Mouse (Mus musculus): Measurements from ENCODE around the gene Ptpn11.

DNA sequence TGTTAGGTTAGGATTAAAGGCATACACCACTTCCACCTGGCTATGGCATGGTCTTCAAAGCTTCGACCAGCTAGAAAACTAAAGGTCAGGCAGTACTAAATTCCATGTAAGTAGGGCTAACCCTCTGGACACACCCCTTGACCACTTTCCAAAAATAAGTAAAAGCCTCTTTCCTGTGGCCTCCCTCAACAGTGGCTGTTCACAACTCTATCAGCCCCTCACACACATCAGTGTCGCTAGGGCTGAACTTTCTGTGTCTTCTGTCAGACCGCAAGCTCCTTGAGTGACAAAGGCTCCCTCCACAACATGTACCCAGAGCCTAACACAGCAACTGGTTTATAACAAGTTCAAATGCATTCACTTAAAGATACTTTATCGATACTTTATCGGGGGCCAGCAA is 7.2 kb upstream of the Ptpn11 start:
- no peak for TF ChIP-seq CHD2 (IDR thresholded peaks at IDR 0.05; ENCODE audit: low read depth, low read length)
- TF ChIP-seq ZNF384 (IDR thresholded peaks at IDR 0.05; ENCODE audit: low read depth, low read length): no peak

Data from ES-E14 (cell line).